Mouse (Mus musculus): ENCODE measurements around the gene Itfg2. TPM values are rescaled to one million over a fixed set of nuclear protein-coding genes. Genes with fewer than 3 reads are reported as not detected.
"Not testable (repeated sequence)": the region's sequence is repeated elsewhere in the genome, so short reads cannot be mapped to it uniquely, and the experiment has no call there.

The Itfg2 gene
- polyA plus RNA-seq, 1 experiment, result 42.2 TPM

GRCm38 (mm10) chr6:128410305-128410704 is 14.4 kb downstream of the Itfg2 start:
- TF ChIP-seq CTCF (IDR thresholded peaks at IDR 0.05; ENCODE audit: borderline replicate concordance, extremely low read depth, insufficient read depth, insufficient read length), result no peak
- TF ChIP-seq POLR2A (IDR thresholded peaks at IDR 0.05; ENCODE audit: borderline replicate concordance, extremely low read depth, insufficient read depth, insufficient read length, poor library complexity, severe bottlenecking), result no peak
- no peak for DNase-seq (ENCODE audit: low read depth)

- no peak for DNase-seq (ENCODE audit: low read depth)
- TF ChIP-seq CTCF (IDR thresholded peaks at IDR 0.05; ENCODE audit: borderline replicate concordance, extremely low read depth, insufficient read depth, insufficient read length), result no peak
- TF ChIP-seq POLR2A (IDR thresholded peaks at IDR 0.05; ENCODE audit: borderline replicate concordance, extremely low read depth, insufficient read depth, insufficient read length, poor library complexity, severe bottlenecking), result no peak
Measured at GRCm38 (mm10) chr6:128408544-128409125, 16.1 kb downstream of the Itfg2 start.

GRCm38 (mm10) chr6:128404708-128405107 is 20.0 kb downstream of the Itfg2 start:
- DNase-seq (ENCODE audit: low read depth), result no peak

GRCm38 (mm10) chr6:128399421-128400185 is 25.1 kb downstream of the Itfg2 start:
- TF ChIP-seq POLR2A (IDR thresholded peaks at IDR 0.05; ENCODE audit: borderline replicate concordance, extremely low read depth, insufficient read depth, insufficient read length, poor library complexity, severe bottlenecking), result no peak
- TF ChIP-seq CTCF (IDR thresholded peaks at IDR 0.05; ENCODE audit: borderline replicate concordance, extremely low read depth, insufficient read depth, insufficient read length), result no peak
- DNase-seq (ENCODE audit: low read depth), result peak; percentile 77

More at GRCm38 (mm10) chr6:128404708-128405107, 20.0 kb downstream of the Itfg2 start:
- TF ChIP-seq CTCF (IDR thresholded peaks at IDR 0.05; ENCODE audit: borderline replicate concordance, extremely low read depth, insufficient read depth, insufficient read length) (no peak), POLR2A (IDR thresholded peaks at IDR 0.05; ENCODE audit: borderline replicate concordance, extremely low read depth, insufficient read depth, insufficient read length, poor library complexity, severe bottlenecking) (no peak)

GRCm38 (mm10) chr6:128398996-128399395 is 25.7 kb downstream of the Itfg2 start, which contains the start of gene Nrip2:
Nrip2 (plus strand) TSS chr6:128399296.
- DNase-seq (ENCODE audit: low read depth), result no peak
- no peak for TF ChIP-seq POLR2A (IDR thresholded peaks at IDR 0.05; ENCODE audit: borderline replicate concordance, extremely low read depth, insufficient read depth, insufficient read length, poor library complexity, severe bottlenecking)
- no peak for TF ChIP-seq CTCF (IDR thresholded peaks at IDR 0.05; ENCODE audit: borderline replicate concordance, extremely low read depth, insufficient read depth, insufficient read length)

- TF ChIP-seq CTCF (IDR thresholded peaks at IDR 0.05; ENCODE audit: borderline replicate concordance, extremely low read depth, insufficient read depth, insufficient read length) (no peak), POLR2A (IDR thresholded peaks at IDR 0.05; ENCODE audit: borderline replicate concordance, extremely low read depth, insufficient read depth, insufficient read length, poor library complexity, severe bottlenecking) (no peak)
Measured at GRCm38 (mm10) chr6:128397574-128398261, 27.0 kb downstream of the Itfg2 start.

GRCm38 (mm10) chr6:128390683-128391082 is 34.0 kb downstream of the Itfg2 start:
- TF ChIP-seq CTCF (IDR thresholded peaks at IDR 0.05; ENCODE audit: borderline replicate concordance, extremely low read depth, insufficient read depth, insufficient read length) (no peak), POLR2A (IDR thresholded peaks at IDR 0.05; ENCODE audit: borderline replicate concordance, extremely low read depth, insufficient read depth, insufficient read length, poor library complexity, severe bottlenecking) (no peak)
- no peak for DNase-seq (ENCODE audit: low read depth)

More at GRCm38 (mm10) chr6:128397574-128398261, 27.0 kb downstream of the Itfg2 start:
- no peak for DNase-seq (ENCODE audit: low read depth)

- TF ChIP-seq CTCF (IDR thresholded peaks at IDR 0.05; ENCODE audit: borderline replicate concordance, extremely low read depth, insufficient read depth, insufficient read length) (no peak), POLR2A (IDR thresholded peaks at IDR 0.05; ENCODE audit: borderline replicate concordance, extremely low read depth, insufficient read depth, insufficient read length, poor library complexity, severe bottlenecking) (no peak)
- no peak for DNase-seq (ENCODE audit: low read depth)
Measured at GRCm38 (mm10) chr6:128389185-128389584, 35.5 kb downstream of the Itfg2 start.

GRCm38 (mm10) chr6:128385026-128385425 is 39.7 kb downstream of the Itfg2 start:
- TF ChIP-seq POLR2A (IDR thresholded peaks at IDR 0.05; ENCODE audit: borderline replicate concordance, extremely low read depth, insufficient read depth, insufficient read length, poor library complexity, severe bottlenecking) (no peak), CTCF (IDR thresholded peaks at IDR 0.05; ENCODE audit: borderline replicate concordance, extremely low read depth, insufficient read depth, insufficient read length) (no peak)

GRCm38 (mm10) chr6:128383752-128384151 is 41.0 kb downstream of the Itfg2 start:
- TF ChIP-seq POLR2A (IDR thresholded peaks at IDR 0.05; ENCODE audit: borderline replicate concordance, extremely low read depth, insufficient read depth, insufficient read length, poor library complexity, severe bottlenecking) (no peak), CTCF (IDR thresholded peaks at IDR 0.05; ENCODE audit: borderline replicate concordance, extremely low read depth, insufficient read depth, insufficient read length) (no peak)
- no peak for DNase-seq (ENCODE audit: low read depth)

More at GRCm38 (mm10) chr6:128385026-128385425, 39.7 kb downstream of the Itfg2 start:
- no peak for DNase-seq (ENCODE audit: low read depth)

GRCm38 (mm10) chr6:128381254-128381653 is 43.5 kb downstream of the Itfg2 start:
- no peak for DNase-seq (ENCODE audit: low read depth)
- TF ChIP-seq POLR2A (IDR thresholded peaks at IDR 0.05; ENCODE audit: borderline replicate concordance, extremely low read depth, insufficient read depth, insufficient read length, poor library complexity, severe bottlenecking) (no peak), CTCF (IDR thresholded peaks at IDR 0.05; ENCODE audit: borderline replicate concordance, extremely low read depth, insufficient read depth, insufficient read length) (no peak)

GRCm38 (mm10) chr6:128380594-128381167 is 44.0 kb downstream of the Itfg2 start:
- DNase-seq (ENCODE audit: low read depth), result not testable (repeated sequence)

Data from brain, embryonic 14.5 days (tissue).